Mouse (Mus musculus): ENCODE measurements around the gene Tmtc2.

Gene Tmtc2

GRCm38 (mm10) chr10:105544004-105545003 lies 29.9 kb downstream of the Tmtc2 start:
- no peak for DNase-seq

GRCm38 (mm10) chr10:105542081-105542480 lies 32.2 kb downstream of the Tmtc2 start:
- no peak for DNase-seq

- no peak for DNase-seq
Measured at GRCm38 (mm10) chr10:105539697-105540096, 34.6 kb downstream of the Tmtc2 start.

- no peak for DNase-seq
Measured at GRCm38 (mm10) chr10:105536910-105537309, 37.3 kb downstream of the Tmtc2 start.

GRCm38 (mm10) chr10:105535848-105536247 lies 38.4 kb downstream of the Tmtc2 start:
- no peak for DNase-seq

- DNase-seq, result peak; percentile 21
Measured at GRCm38 (mm10) chr10:105532747-105533146, 41.5 kb downstream of the Tmtc2 start.

GRCm38 (mm10) chr10:105532019-105532525 lies 42.2 kb downstream of the Tmtc2 start:
- no peak for DNase-seq

GRCm38 (mm10) chr10:105531080-105531894 lies 43.0 kb downstream of the Tmtc2 start:
- DNase-seq, result no peak

- no peak for DNase-seq
Measured at GRCm38 (mm10) chr10:105523405-105524088, 50.7 kb downstream of the Tmtc2 start.

- DNase-seq, result no peak
Measured at GRCm38 (mm10) chr10:105522431-105522830, 51.8 kb downstream of the Tmtc2 start.

- DNase-seq, result no peak
Measured at GRCm38 (mm10) chr10:105519154-105519806, 55.0 kb downstream of the Tmtc2 start.

- DNase-seq, result no peak
Measured at GRCm38 (mm10) chr10:105518144-105518543, 56.1 kb downstream of the Tmtc2 start.

GRCm38 (mm10) chr10:105513777-105514322 lies 60.4 kb downstream of the Tmtc2 start:
- DNase-seq, result no peak

- DNase-seq, result peak; percentile 51
Measured at GRCm38 (mm10) chr10:105509896-105510272, 64.4 kb downstream of the Tmtc2 start.

- no peak for DNase-seq
Measured at GRCm38 (mm10) chr10:105509146-105509895, 64.9 kb downstream of the Tmtc2 start.

GRCm38 (mm10) chr10:105507982-105508786 lies 66.1 kb downstream of the Tmtc2 start:
- DNase-seq, result no peak

GRCm38 (mm10) chr10:105506046-105506445 lies 68.2 kb downstream of the Tmtc2 start:
- DNase-seq, result no peak

- DNase-seq, result no peak
Measured at GRCm38 (mm10) chr10:105504472-105504871, 69.8 kb downstream of the Tmtc2 start.

- DNase-seq, result peak; percentile 22
Measured at GRCm38 (mm10) chr10:105501736-105502135, 72.5 kb downstream of the Tmtc2 start.

GRCm38 (mm10) chr10:105500482-105500881 lies 73.8 kb downstream of the Tmtc2 start:
- no peak for DNase-seq

Data from embryo, embryonic 11 days (tissue).